Mouse (Mus musculus) right cerebral cortex, postnatal 36 days (tissue): Measurements from ENCODE around the gene Adm2.

ENCODE experiments used
- DNase-seq, 2 experiments: peaks; one replicate each; pipeline ENCODE4 v3.0.0; 2022; ENCODE audit warnings: low spot score in 2 of 2, mixed read lengths in 1 of 2

The Adm2 gene

GRCm38 (mm10) chr15:89322670-89323522 is at the start of gene Adm2:
Adm2 (plus strand) TSS chr15:89322720.
- no peak for DNase-seq

- no peak for DNase-seq
Measured at GRCm38 (mm10) chr15:89275497-89275896, 47.0 kb upstream of the Adm2 start.

- DNase-seq = no peak
Measured at GRCm38 (mm10) chr15:89277366-89277765, 45.2 kb upstream of the Adm2 start.

GRCm38 (mm10) chr15:89282546-89282945 is 40.0 kb upstream of the Adm2 start:
- DNase-seq = no peak

GRCm38 (mm10) chr15:89284094-89284493 is 38.4 kb upstream of the Adm2 start:
- no peak for DNase-seq

- no peak for DNase-seq
Measured at GRCm38 (mm10) chr15:89285004-89285403, 37.5 kb upstream of the Adm2 start.

- no peak for DNase-seq
Measured at GRCm38 (mm10) chr15:89285478-89285877, 37.0 kb upstream of the Adm2 start.

- no peak for DNase-seq
Measured at GRCm38 (mm10) chr15:89286114-89286513, 36.4 kb upstream of the Adm2 start.

- DNase-seq = no peak
Measured at GRCm38 (mm10) chr15:89286582-89286981, 35.9 kb upstream of the Adm2 start.

GRCm38 (mm10) chr15:89288227-89288767 is 34.2 kb upstream of the Adm2 start:
- DNase-seq = no peak

- DNase-seq = no peak
Measured at GRCm38 (mm10) chr15:89289455-89289854, 33.1 kb upstream of the Adm2 start.

- no peak for DNase-seq
Measured at GRCm38 (mm10) chr15:89291521-89291920, 31.0 kb upstream of the Adm2 start.

GRCm38 (mm10) chr15:89292795-89293194 is 29.7 kb upstream of the Adm2 start:
- no peak for DNase-seq

GRCm38 (mm10) chr15:89293778-89294177 is 28.7 kb upstream of the Adm2 start:
- DNase-seq = no peak

GRCm38 (mm10) chr15:89295580-89296165 is 26.8 kb upstream of the Adm2 start:
- no peak for DNase-seq

- DNase-seq = no peak
Measured at GRCm38 (mm10) chr15:89296465-89296864, 26.1 kb upstream of the Adm2 start.

- DNase-seq = no peak
Measured at GRCm38 (mm10) chr15:89297695-89298094, 24.8 kb upstream of the Adm2 start.

GRCm38 (mm10) chr15:89300180-89300579 is 22.3 kb upstream of the Adm2 start:
- DNase-seq = no peak

GRCm38 (mm10) chr15:89300600-89300999 is 21.9 kb upstream of the Adm2 start:
- no peak for DNase-seq

GRCm38 (mm10) chr15:89305966-89306365 is 16.6 kb upstream of the Adm2 start:
- DNase-seq = no peak

GRCm38 (mm10) chr15:89307461-89307860 is 15.1 kb upstream of the Adm2 start:
- DNase-seq = no peak

- no peak for DNase-seq
Measured at GRCm38 (mm10) chr15:89308406-89309139, 13.9 kb upstream of the Adm2 start.
